Mouse (Mus musculus): ENCODE measurements around the gene Ica1l. TPM values are rescaled to one million over a fixed set of nuclear protein-coding genes. Genes with fewer than 3 reads are reported as not detected.

Gene Ica1l
- polyA plus RNA-seq, 1 experiment from 2014 or later: 0.92 TPM

DNA sequence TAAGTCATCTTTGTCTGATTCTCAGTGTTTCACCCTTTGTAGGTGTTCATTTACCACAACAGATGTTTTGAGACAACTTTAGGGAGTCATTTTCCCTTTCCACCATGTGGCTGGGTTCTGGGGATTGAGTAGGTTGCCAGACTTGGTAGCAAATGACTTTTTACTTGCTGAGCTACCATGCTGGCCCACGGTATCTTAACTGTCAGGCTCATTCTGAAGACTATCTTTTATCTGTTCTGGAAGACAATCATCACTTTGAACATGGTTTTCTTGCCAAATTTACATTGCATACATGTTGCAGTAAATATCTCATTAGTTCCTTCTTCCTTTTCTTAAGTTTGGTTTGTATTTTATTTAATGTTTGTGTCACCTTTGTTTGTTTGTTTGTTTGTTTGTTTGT lies 97.0 kb downstream of the Ica1l start:
- Histone ChIP-seq H3K36me3 (ENCODE audit: control insufficient read depth, insufficient read depth, low read length) (peaks cover 2% of the 10 kb centered on the region; the same call in 1 of the 2 replicates), H3K4me1 (replicated peaks; ENCODE audit: control insufficient read depth, insufficient read depth, low read length) (peaks cover 24% of the 10 kb centered on the region), H3K27ac (ENCODE audit: low read depth, low read length) (no peak overlapping the region), H3K27me3 (replicated peaks; ENCODE audit: control insufficient read depth, insufficient read depth, low read length) (no peaks in the 10 kb centered on the region), H3K9ac (ENCODE audit: low read depth, low read length) (no peak overlapping the region), H3K4me3 (ENCODE audit: low read depth, low read length) (no peak overlapping the region), H3K4me2 (no peak overlapping the region), H3K9me3 (ENCODE audit: control insufficient read depth, low read length) (no peaks in the 10 kb centered on the region)
- ATAC-seq (replicated peaks; ENCODE audit: low FRiP score): no peak
- WGBS: 42% methylated on average over 1 of the region's 1 CpGs
- no peak for DNase-seq (ENCODE audit: low spot score)

DNA sequence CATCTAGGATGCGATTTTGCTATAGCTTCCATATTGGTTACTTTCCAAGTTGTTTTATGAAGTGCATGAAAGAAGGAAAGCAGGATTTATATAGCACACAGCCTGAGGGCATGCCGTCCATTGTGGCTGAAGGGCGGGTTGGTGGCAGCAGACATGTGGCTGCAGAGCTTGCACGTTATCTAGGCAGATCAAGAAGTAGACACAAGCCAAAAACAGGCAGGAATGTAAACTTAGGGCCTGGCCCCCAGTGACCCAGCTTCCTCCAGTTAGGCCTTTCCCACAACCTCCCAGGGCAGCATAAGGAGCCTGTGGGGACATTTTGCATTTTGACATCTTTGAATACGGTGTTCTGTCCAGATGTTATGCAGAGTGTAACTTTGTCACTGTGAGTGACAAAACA lies 99.2 kb downstream of the Ica1l start:
- no peak for DNase-seq (ENCODE audit: low spot score)
- no peak overlapping the region for H3K9ac ChIP-seq (ENCODE audit: low read depth, low read length)
- H3K27me3 ChIP-seq (replicated peaks; ENCODE audit: control insufficient read depth, insufficient read depth, low read length): no peaks in the 10 kb centered on the region

DNA sequence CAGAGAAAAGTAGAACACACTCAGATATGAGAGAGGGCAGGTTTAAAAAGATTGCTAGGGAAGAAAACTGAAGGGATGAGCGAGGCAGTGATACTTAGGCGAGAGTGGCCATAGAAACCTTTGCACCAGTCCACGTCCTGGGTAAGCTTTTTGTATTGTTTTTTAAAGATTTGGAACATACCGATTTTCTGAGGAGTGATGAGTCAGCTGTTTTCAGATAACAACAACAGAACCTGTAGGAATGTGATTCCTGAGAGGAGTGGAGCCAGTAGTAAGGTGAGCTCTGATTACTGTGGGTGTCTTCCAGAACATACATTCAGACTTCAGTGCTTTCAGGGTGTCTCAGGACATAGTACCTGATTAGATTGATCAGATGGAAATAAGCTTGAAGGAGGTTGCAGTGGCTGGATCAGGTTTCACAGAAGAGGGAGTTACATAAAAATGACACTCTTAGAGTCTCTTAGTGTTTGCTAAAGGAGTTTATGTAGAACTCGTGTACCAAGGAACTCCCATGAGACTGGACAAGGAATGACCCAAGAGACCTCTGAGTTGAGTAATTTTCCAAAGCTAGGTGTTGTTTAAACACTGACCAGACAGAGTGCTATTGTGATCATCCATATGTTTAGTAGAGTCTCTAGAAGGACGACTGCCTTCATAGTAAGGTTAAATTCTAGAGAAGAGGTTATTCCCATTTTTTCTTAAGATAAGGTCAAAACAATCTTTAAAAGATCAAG lies 100.8 kb downstream of the Ica1l start:
- Histone ChIP-seq H3K9me3 (ENCODE audit: control insufficient read depth, low read length) (no peaks in the 10 kb centered on the region), H3K4me2 (no peak overlapping the region), H3K36me3 (ENCODE audit: control insufficient read depth, insufficient read depth, low read length) (no peaks in the 10 kb centered on the region), H3K4me3 (ENCODE audit: low read depth, low read length) (no peak overlapping the region), H3K27me3 (replicated peaks; ENCODE audit: control insufficient read depth, insufficient read depth, low read length) (no peaks in the 10 kb centered on the region), H3K9ac (ENCODE audit: low read depth, low read length) (no peak overlapping the region), H3K4me1 (replicated peaks; ENCODE audit: control insufficient read depth, insufficient read depth, low read length) (peaks cover 29% of the 10 kb centered on the region), H3K27ac (ENCODE audit: low read depth, low read length) (no peak overlapping the region; the same call in 1 of the 2 replicates)
- no peak for ATAC-seq (replicated peaks; ENCODE audit: low FRiP score)
- DNase-seq (ENCODE audit: low spot score): no peak
- WGBS: 68% methylated on average over 6 of the region's 6 CpGs

More for the DNA sequence above, 99.2 kb downstream of the Ica1l start:
- no peaks in the 10 kb centered on the region for H3K9me3 ChIP-seq (ENCODE audit: control insufficient read depth, low read length)
- no peak overlapping the region for H3K27ac ChIP-seq (ENCODE audit: low read depth, low read length)
- no peak overlapping the region for H3K4me3 ChIP-seq (ENCODE audit: low read depth, low read length)
- peaks cover 29% of the 10 kb centered on the region for H3K4me1 ChIP-seq (replicated peaks; ENCODE audit: control insufficient read depth, insufficient read depth, low read length)
- H3K36me3 ChIP-seq (ENCODE audit: control insufficient read depth, insufficient read depth, low read length): no peaks in the 10 kb centered on the region
- WGBS: 43% methylated on average over 5 of the region's 5 CpGs
- ATAC-seq (replicated peaks; ENCODE audit: low FRiP score): no peak
- H3K4me2 ChIP-seq: no peak overlapping the region

DNA sequence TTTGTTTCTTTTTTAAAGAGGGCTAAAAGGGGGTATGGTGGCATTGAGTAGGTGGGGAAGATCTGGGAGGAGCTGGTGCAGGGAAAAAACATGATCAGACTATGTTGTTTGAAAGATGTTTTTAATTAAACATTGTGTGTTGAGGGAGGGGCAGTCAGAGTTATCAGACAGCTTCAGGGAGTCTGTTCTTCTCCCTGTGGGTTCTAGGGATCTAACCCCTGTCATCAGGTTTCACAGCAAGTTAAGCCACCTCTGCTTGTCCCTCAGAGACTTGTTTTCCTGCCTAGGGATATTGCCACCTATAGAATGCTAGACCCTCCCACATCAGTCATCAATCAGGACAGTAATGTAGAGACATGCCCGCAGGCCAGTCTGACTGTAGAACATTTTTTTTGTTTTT lies 101.9 kb downstream of the Ica1l start:
- Histone ChIP-seq H3K27ac (ENCODE audit: low read depth, low read length) (no peak overlapping the region), H3K4me1 (replicated peaks; ENCODE audit: control insufficient read depth, insufficient read depth, low read length) (peaks cover 29% of the 10 kb centered on the region), H3K36me3 (ENCODE audit: control insufficient read depth, insufficient read depth, low read length) (no peaks in the 10 kb centered on the region), H3K4me3 (ENCODE audit: low read depth, low read length) (no peak overlapping the region), H3K4me2 (no peak overlapping the region), H3K9me3 (ENCODE audit: control insufficient read depth, low read length) (no peaks in the 10 kb centered on the region), H3K9ac (ENCODE audit: low read depth, low read length) (no peak overlapping the region), H3K27me3 (replicated peaks; ENCODE audit: control insufficient read depth, insufficient read depth, low read length) (no peaks in the 10 kb centered on the region)
- ATAC-seq (replicated peaks; ENCODE audit: low FRiP score) (peak; percentile 56; the same call in 1 of the 2 replicates), DNase-seq (ENCODE audit: low spot score) (no peak)
- 83% methylated on average over 1 of the region's 1 CpGs for WGBS

DNA sequence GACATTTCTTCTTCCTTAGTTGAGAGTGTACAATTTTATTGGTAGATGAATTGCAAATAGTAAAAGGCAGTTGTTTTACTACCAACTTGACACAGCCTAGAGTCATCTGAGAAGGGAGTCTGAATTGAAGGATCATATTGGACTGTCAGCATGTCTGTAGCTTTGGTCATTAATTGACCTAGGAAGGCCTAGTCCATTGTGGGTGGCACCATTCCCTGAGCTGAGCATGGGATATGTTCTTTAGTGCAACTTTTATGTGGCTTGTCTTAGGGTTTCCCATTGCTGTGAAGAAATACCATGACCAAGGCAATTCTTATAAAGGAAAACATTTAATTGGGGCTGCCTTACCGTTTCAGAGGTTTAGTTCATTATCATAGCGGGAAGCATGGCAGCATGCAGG lies 110.0 kb downstream of the Ica1l start:
- no peak overlapping the region for H3K4me3 ChIP-seq (ENCODE audit: low read depth, low read length)
- H3K9me3 ChIP-seq (ENCODE audit: control insufficient read depth, low read length): no peaks in the 10 kb centered on the region
- no peaks in the 10 kb centered on the region for H3K4me1 ChIP-seq (replicated peaks; ENCODE audit: control insufficient read depth, insufficient read depth, low read length)
- 96% methylated on average over 2 of the region's 2 CpGs for WGBS
- no peak for ATAC-seq (replicated peaks; ENCODE audit: low FRiP score)
- no peak overlapping the region for H3K27ac ChIP-seq (ENCODE audit: low read depth, low read length)
- H3K27me3 ChIP-seq (replicated peaks; ENCODE audit: control insufficient read depth, insufficient read depth, low read length): no peaks in the 10 kb centered on the region
- no peak overlapping the region for H3K4me2 ChIP-seq
- no peak overlapping the region for H3K9ac ChIP-seq (ENCODE audit: low read depth, low read length)
- H3K36me3 ChIP-seq (ENCODE audit: control insufficient read depth, insufficient read depth, low read length): no peaks in the 10 kb centered on the region
- DNase-seq (ENCODE audit: low spot score): no peak

Other genes starting within 250 kb of the Ica1l start
- gene Fam117b, start 130.2 kb downstream of the Ica1l start, polyA plus RNA-seq (2014; fragmentation: Nextera tagmentation; extraction: Ambion mirVana): 10.3 and 10.6 TPM in 2 replicates
- 5.7 and 5.9 TPM in 2 replicates for gene Carf, start 55.1 kb upstream of the Ica1l start, polyA plus RNA-seq (2014; fragmentation: Nextera tagmentation; extraction: Ambion mirVana)
- 104 and 107 TPM in 2 replicates for gene Wdr12, start 55.5 kb upstream of the Ica1l start, polyA plus RNA-seq (2014; fragmentation: Nextera tagmentation; extraction: Ambion mirVana)
- gene Nbeal1, start 137.4 kb upstream of the Ica1l start, polyA plus RNA-seq (2014; fragmentation: Nextera tagmentation; extraction: Ambion mirVana): 3.3 and 3.6 TPM in 2 replicates

All from liver, embryonic 11.5 days (tissue).